Mouse (Mus musculus) gastrocnemius, adult 2 months (tissue): ENCODE results near the gene Atp5e. TPM values are rescaled to one million over a fixed set of nuclear protein-coding genes. Genes with fewer than 3 reads are reported as not detected.

Experiments used
- DNase-seq: peaks from one replicate; pipeline ENCODE4 v3.0.0; 2022
- H3K27ac ChIP-seq: fragments of 200-600 bp; 2 replicates; pipeline ENCODE4 v1.8.1; 2022; ENCODE audit warnings: mild to moderate bottlenecking
- H3K4me3 ChIP-seq: fragments of 200-600 bp; 2 replicates; pipeline ENCODE4 v1.8.1; 2022; ENCODE audit warnings: mild to moderate bottlenecking, moderate library complexity
- CTCF ChIP-seq: fragments of 200-600 bp; IDR thresholded peaks from 2 replicates; pipeline ENCODE4 v1.8.1; 2022; ENCODE audit warnings: antibody characterized with exemption, mild to moderate bottlenecking, moderate library complexity
- intact Hi-C: fragments of 180-260 bp; cut with DNase I; formaldehyde crosslinking; loops from one replicate; pipeline ENCODE4 v1.15.1; 2025
- long read RNA-seq, 2 experiments: library from polyadenylated mRNA; stranded (forward); transcript quantifications; one replicate each; pipeline ENCODE4 v2.0.0; 2021
- total RNA-seq, 2 experiments: library from RNA; stranded (reverse); gene quantifications; 2 replicates each; pipeline ENCODE4 v1.2.3; 2021

Atp5e gene
- total RNA-seq, result 1,000 to 10,000 TPM; 1,018 to 1,329 TPM
- long read RNA-seq, experiment 1, transcript Atp5e-201 (3 exons, 421 nt), result major isoform, 1,101 of 1,108 reads
- long read RNA-seq, experiment 1, partial matches to known transcripts, result 4 of 1,108 reads
- long read RNA-seq, experiment 1, other reads (novel, unspliced or antisense), result 3 of 1,108 reads
- long read RNA-seq, experiment 2, transcript Atp5e-201 (3 exons, 421 nt), result major isoform, 1,276 of 1,295 reads
- long read RNA-seq, experiment 2, transcript Atp5e-202 (2 exons, 1,697 nt), result minor isoform, 5 of 1,295 reads
- long read RNA-seq, experiment 2, partial matches to known transcripts, result 5 of 1,295 reads
- long read RNA-seq, experiment 2, other reads (novel, unspliced or antisense), result 9 of 1,295 reads

GRCm38 (mm10) chr2:174463789-174464523 is at the start of gene Atp5e:
Gene Atp5e (minus strand): TSS chr2:174464105.
- no peak; the same call in 1 of the 2 replicates for TF ChIP-seq CTCF
- peak within 1 kb of the TSS; percentile 98 for H3K27ac ChIP-seq
- intact Hi-C loops, result loop anchor here (1.0 to 10.0 kb wide), 2 partner anchors 135 to 391 kb away; no protein-coding TSS in a partner anchor

GRCm38 (mm10) chr2:174509825-174510224 is 45.9 kb upstream of the Atp5e start:
- intact Hi-C loops, result no loop called here
- no peak overlapping the region for H3K4me3 ChIP-seq
- no peak for TF ChIP-seq CTCF
- no peak for DNase-seq
- no peak overlapping the region for H3K27ac ChIP-seq

More at GRCm38 (mm10) chr2:174463789-174464523, at the start of gene Atp5e:
- peak within 1 kb of the TSS; percentile 88 for H3K4me3 ChIP-seq
- peak; percentile 98 for DNase-seq

- TF ChIP-seq CTCF, result no peak
These were observed 44.1 kb upstream of the Atp5e start for GRCm38 (mm10) chr2:174507998-174508397.

GRCm38 (mm10) chr2:174502831-174503460 is 39.0 kb upstream of the Atp5e start:
- no peak overlapping the region for H3K4me3 ChIP-seq
- DNase-seq, result no peak
- intact Hi-C loops, result no loop called here
- TF ChIP-seq CTCF, result no peak
- H3K27ac ChIP-seq, result no peak overlapping the region

More at GRCm38 (mm10) chr2:174507998-174508397, 44.1 kb upstream of the Atp5e start:
- Histone ChIP-seq H3K27ac (no peak overlapping the region), H3K4me3 (no peak overlapping the region)
- no peak for DNase-seq
- intact Hi-C loops, result no loop called here

- intact Hi-C loops, result no loop called here
- DNase-seq, result no peak
- Histone ChIP-seq H3K27ac (no peak overlapping the region), H3K4me3 (no peak overlapping the region)
- TF ChIP-seq CTCF, result no peak
These were observed 38.4 kb upstream of the Atp5e start for GRCm38 (mm10) chr2:174502321-174502720.

GRCm38 (mm10) chr2:174501517-174501916 is 37.6 kb upstream of the Atp5e start:
- Histone ChIP-seq H3K27ac (no peak overlapping the region), H3K4me3 (no peak overlapping the region)
- no peak for TF ChIP-seq CTCF
- no peak for DNase-seq
- intact Hi-C loops, result no loop called here

GRCm38 (mm10) chr2:174500814-174501503 is 37.1 kb upstream of the Atp5e start:
- intact Hi-C loops, result no loop called here
- Histone ChIP-seq H3K4me3 (no peak overlapping the region), H3K27ac (no peak overlapping the region)
- no peak for TF ChIP-seq CTCF
- DNase-seq, result no peak

GRCm38 (mm10) chr2:174492858-174493257 is 29.0 kb upstream of the Atp5e start:
- no peak for DNase-seq
- peak; percentile 53 for TF ChIP-seq CTCF
- intact Hi-C loops, result loop anchor here (2.0 kb wide), 1 partner anchor 180 kb away; no protein-coding TSS in a partner anchor
- Histone ChIP-seq H3K4me3 (no peak overlapping the region), H3K27ac (no peak overlapping the region)

- TF ChIP-seq CTCF, result no peak
- no peak overlapping the region for H3K27ac ChIP-seq
- DNase-seq, result no peak
- no peak overlapping the region for H3K4me3 ChIP-seq
- intact Hi-C loops, result no loop called here
These were observed 23.1 kb upstream of the Atp5e start for GRCm38 (mm10) chr2:174487005-174487404.

- intact Hi-C loops, result no loop called here
- H3K27ac ChIP-seq, result no peak overlapping the region
- H3K4me3 ChIP-seq, result no peak overlapping the region
- DNase-seq, result no peak
- no peak for TF ChIP-seq CTCF
These were observed 14.8 kb upstream of the Atp5e start for GRCm38 (mm10) chr2:174478746-174479145.

- no peak for DNase-seq
- Histone ChIP-seq H3K27ac (no peak overlapping the region), H3K4me3 (no peak overlapping the region)
- intact Hi-C loops, result no loop called here
- TF ChIP-seq CTCF, result no peak
These were observed 13.8 kb upstream of the Atp5e start for GRCm38 (mm10) chr2:174477543-174478319.

GRCm38 (mm10) chr2:174473550-174473927 is 9.6 kb upstream of the Atp5e start:
- Histone ChIP-seq H3K4me3 (peak overlapping the region; percentile 98), H3K27ac (peak overlapping the region; percentile 94)
- intact Hi-C loops, result no loop called here
- no peak for DNase-seq
- no peak for TF ChIP-seq CTCF
